Mouse (Mus musculus): ENCODE measurements around the gene Kiss1. TPM values are rescaled to one million over a fixed set of nuclear protein-coding genes. Genes with fewer than 3 reads are reported as not detected.

Gene Kiss1
- polyA plus RNA-seq (2012; fragmentation: generic; extraction: Trizol) = under 1 TPM in 1 of 2 experiments, not detected in 1; 0.12 TPM

GRCm38 (mm10) chr1:133321267-133321925 is at the start of gene Kiss1:
TSS of gene Kiss1 (plus strand) at chr1:133321875.

GRCm38 (mm10) chr1:133309652-133310267 is 11.9 kb upstream of the Kiss1 start, which contains the start of gene Golt1a:
TSS of gene Golt1a (plus strand) at chr1:133309800.

GRCm38 (mm10) chr1:133350210-133350609 is 28.5 kb downstream of the Kiss1 start, which contains the start of gene Ren1:
TSS of gene Ren1 (plus strand) at chr1:133350510.

GRCm38 (mm10) chr1:133363276-133364021 is 41.8 kb downstream of the Kiss1 start, which contains the start of gene Etnk2:
TSS of gene Etnk2 (plus strand) at chr1:133363572.

Other genes starting within 250 kb of the Kiss1 start
- gene Ppp1r15b, start 190.7 kb upstream of the Kiss1 start, polyA plus RNA-seq (2012; fragmentation: generic; extraction: Trizol) = 10 to 100 TPM in 1 of 2 experiments, 1 to 10 TPM in 1; 3.7 to 24.1 TPM
- 10 to 100 TPM in 1 of 2 experiments, under 1 TPM in 1; 0.46 to 27.2 TPM for gene Plekha6, start 157.7 kb upstream of the Kiss1 start, polyA plus RNA-seq (2012; fragmentation: generic; extraction: Trizol)
- gene Golt1a, start 12.1 kb upstream of the Kiss1 start, polyA plus RNA-seq (2012; fragmentation: generic; extraction: Trizol) = not detected
- under 1 TPM in 1 of 2 experiments, not detected in 1; 0.65 TPM for gene Ren1, start 28.6 kb downstream of the Kiss1 start, polyA plus RNA-seq (2012; fragmentation: generic; extraction: Trizol)
- under 1 TPM; 0.02 to 0.51 TPM for gene Etnk2, start 41.7 kb downstream of the Kiss1 start, polyA plus RNA-seq (2012; fragmentation: generic; extraction: Trizol)
- under 1 TPM; 0.06 to 0.24 TPM for gene Sox13, start 102.5 kb downstream of the Kiss1 start, polyA plus RNA-seq (2012; fragmentation: generic; extraction: Trizol)